Mouse (Mus musculus) embryo, embryonic 11.5 days (tissue): ENCODE measurements around the gene Ntsr2.

Source experiments
- DNase-seq: peaks from one replicate; pipeline ENCODE4 v3.0.0-alpha.2; 2012; ENCODE audit warnings: low read depth, low spot score

Gene Ntsr2

GRCm38 (mm10) chr12:16653332-16654093, at the start of gene Ntsr2:
Gene Ntsr2 (plus strand): TSS chr12:16653382.
- DNase-seq = peak; percentile 51

GRCm38 (mm10) chr12:16605624-16606023, 47.6 kb upstream of the Ntsr2 start:
- no peak for DNase-seq

- no peak for DNase-seq
Observed at GRCm38 (mm10) chr12:16610936-16611335, 42.2 kb upstream of the Ntsr2 start, which contains the start of gene Lpin1. Gene Lpin1 (minus strand): TSS chr12:16610966.

DNA sequence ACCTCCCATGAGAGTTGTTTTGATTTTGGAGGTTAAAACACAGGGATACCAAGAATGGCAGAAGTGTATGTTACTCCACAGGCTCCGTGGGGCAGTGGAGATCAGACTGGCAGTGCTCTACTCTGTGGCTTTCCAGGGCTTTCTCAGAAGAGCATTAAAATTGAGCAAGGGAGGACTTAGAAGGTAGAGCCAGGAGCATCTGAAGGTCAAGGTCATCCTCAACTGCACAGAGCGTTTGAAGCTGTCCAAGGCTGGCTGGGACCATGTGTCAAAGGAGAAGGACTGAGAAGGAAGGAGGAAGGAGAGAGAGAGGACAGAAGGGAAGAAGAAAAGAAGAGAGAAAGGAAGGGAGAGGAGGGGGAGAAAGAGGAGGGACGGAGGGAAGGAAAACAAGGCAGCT, 38.6 kb upstream of the Ntsr2 start:
- no peak for DNase-seq

DNA sequence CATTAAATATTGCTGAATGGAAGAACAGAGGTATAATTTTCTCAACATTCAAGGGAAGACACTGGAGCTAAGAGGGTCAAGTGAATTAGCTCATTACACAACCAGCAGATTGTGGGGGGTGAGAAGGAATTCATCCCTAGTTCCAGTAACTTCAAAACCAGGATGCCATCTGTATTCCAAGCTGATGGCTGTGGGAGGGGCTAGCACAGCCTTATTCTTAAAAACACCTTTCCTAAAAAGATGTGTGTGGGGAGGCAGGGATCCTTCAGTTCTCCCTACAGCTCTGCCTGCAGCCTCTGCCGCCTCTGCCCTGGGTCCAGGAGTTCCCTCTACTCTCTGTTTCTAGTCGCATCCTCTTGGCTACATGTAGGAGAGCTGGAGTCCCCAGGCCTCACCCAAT, 37.4 kb upstream of the Ntsr2 start:
- DNase-seq = no peak

DNA sequence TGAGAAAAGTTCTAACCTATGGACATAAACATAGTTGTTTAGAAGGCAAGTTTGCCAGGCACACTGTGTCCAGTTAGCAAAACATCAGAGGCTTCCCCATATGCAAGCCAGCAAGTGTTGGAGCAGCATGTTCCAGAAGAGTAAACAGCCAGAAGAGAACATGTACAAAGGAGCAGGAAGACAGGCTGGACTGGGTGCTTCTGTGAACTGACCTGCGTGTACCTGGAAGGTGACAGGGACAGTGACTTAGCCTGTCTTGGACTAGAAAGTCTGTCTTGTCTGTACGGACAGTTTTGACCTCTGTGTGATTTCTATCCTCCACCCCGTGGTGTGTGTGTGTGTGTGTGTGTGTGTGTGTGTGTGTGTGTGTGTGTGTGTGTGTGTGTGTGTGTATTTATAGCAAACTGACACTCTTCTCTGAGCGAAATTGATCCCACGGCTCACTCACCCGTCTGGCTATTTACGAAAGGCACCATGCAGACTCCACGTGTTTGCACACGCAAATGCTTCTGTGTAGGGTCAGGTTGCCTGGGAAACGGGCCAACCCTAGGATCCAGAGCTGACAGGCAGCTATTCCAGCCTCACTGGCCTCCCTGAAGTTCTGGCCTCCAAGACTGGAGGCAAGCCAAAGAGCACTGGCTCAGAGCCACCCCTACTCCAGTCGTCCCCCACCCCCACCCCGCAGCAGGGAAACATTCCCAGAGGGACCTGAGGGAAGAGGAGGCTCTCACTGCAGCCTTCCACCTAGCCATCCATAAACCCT, 34.5 kb upstream of the Ntsr2 start:
- DNase-seq = peak; percentile 14

DNA sequence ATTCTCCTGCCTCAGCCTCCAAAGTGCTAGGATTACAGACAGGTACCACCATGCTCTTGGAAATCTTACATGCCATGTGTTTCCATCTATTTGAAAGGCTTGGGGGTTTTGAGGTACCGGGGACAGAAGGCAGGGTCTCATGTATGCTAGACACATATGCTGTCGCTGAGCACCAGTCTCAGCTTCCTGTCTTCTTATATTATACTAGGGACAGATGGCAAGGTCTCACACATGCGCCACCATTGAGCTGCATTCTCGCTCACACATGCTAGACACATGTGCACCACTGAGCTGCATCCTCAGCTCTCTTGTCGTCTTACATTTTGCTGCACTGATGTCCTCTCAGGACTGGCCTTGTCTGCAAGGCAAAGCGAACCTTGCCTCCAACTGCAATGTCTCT, 33.7 kb upstream of the Ntsr2 start:
- no peak for DNase-seq

DNA sequence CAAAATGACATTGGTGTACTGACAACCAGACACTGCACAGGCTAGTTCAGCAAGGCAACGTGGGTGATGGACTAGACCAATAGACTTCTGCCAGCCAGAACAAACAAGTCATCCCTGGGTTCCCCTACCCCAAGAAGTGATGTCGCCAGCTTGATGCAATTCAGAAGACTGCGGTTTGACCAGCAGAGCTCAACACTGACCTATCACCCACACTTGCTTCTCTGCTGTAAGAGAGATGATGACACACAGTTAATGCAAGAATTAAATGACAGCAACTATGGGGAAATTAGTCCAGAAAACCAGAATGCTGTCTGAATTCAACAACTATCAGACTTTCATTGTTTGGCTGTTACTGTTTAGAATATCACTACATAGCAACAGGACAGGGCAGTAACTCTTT, 33.0 kb upstream of the Ntsr2 start:
- DNase-seq = no peak

- no peak for DNase-seq
Observed at GRCm38 (mm10) chr12:16630152-16630865, 22.9 kb upstream of the Ntsr2 start.

DNA sequence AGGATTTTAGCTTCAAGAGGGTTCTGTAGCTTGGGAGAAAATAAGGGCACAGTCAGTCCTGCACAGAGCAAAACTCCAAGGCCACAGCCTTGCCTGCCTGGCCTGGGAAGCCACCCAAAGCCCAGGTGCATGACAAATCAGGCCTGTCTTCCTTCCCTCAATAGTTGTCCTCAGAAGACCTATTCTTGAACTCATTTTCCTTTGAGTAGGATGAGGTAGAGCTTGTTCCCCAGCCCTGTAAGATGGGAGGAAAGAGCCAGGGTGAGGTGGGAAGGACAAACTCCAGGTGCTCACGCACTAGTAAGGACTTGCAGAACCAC, 22.4 kb upstream of the Ntsr2 start:
- no peak for DNase-seq

- no peak for DNase-seq
Observed at GRCm38 (mm10) chr12:16631423-16631822, 21.8 kb upstream of the Ntsr2 start.

DNA sequence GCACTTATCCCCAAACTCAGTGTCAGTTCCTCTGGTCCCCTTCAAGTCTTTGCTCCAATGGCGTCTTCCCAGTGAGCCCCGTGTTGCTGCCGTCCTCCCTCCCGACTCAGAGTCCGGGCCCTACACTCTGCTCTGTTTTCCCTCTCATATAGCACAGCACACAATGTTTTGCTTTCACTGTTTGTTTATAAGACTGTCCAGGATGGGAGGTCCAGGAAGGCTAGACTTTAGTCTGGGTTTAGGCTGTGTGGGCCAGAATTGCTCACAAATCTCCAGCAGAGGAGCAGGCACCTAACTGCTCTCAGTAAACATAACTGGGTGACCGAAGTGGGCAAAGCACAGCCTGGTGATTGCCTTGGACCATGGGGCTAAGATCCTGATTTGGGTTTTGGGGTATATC, 19.9 kb upstream of the Ntsr2 start:
- no peak for DNase-seq

DNA sequence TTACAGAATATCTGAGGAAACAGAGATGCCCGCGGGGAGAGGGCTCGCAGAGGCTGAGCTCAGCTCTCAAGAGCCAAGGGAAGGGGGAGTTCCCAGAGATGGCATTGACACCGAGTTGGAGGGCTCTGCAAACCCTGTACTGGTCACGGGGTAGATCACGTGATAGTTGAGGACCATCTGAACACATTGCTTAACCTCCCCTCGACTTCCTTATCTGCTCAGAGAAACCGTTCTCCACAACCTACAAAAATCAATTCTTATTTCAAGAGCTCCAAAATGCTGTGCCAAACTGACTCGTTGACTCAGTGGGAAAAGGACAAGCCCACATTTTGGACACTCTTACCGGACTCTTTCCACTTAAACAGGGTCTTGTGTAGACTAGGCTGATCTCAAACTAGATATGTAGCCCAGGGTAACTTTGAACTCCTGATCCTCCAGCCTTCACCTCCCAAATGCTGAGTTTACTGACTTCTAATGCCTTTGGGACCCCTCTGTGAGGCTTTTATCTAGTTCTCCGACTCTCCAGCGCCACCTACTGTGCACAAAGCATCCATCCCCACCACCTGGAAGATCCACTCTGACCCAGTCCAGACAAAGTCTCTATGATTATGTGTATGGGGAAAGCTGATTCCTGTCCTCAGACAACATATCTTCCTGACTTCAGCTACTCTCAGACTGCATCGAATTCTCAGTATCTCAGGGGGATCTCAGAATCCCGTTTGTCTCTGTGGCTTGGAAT, 18.9 kb upstream of the Ntsr2 start:
- DNase-seq = peak; percentile 51

DNA sequence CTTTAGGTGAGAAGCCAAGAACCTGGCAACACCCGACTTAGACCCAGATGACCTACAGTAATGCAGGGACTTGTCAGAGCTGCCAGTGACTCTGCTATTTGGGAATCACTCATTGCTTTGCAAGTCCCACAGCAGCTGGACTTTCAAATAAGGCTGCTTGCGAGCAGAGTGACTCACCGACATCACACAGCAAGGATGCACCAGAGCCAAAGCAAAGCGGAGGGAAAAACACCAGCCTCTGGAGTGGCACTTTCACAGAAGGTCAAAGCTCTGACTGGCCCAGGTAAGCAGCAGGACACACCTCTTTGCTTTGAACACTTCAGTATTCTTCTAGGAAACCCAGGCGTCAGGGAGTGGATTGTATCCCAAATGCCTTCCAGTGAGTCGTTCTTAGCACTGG, 17.4 kb upstream of the Ntsr2 start:
- DNase-seq = no peak

GRCm38 (mm10) chr12:16639078-16639771, 14.0 kb upstream of the Ntsr2 start:
- peak; percentile 16 for DNase-seq

GRCm38 (mm10) chr12:16640075-16640474, 13.1 kb upstream of the Ntsr2 start:
- DNase-seq = no peak

GRCm38 (mm10) chr12:16642000-16642399, 11.2 kb upstream of the Ntsr2 start:
- no peak for DNase-seq

DNA sequence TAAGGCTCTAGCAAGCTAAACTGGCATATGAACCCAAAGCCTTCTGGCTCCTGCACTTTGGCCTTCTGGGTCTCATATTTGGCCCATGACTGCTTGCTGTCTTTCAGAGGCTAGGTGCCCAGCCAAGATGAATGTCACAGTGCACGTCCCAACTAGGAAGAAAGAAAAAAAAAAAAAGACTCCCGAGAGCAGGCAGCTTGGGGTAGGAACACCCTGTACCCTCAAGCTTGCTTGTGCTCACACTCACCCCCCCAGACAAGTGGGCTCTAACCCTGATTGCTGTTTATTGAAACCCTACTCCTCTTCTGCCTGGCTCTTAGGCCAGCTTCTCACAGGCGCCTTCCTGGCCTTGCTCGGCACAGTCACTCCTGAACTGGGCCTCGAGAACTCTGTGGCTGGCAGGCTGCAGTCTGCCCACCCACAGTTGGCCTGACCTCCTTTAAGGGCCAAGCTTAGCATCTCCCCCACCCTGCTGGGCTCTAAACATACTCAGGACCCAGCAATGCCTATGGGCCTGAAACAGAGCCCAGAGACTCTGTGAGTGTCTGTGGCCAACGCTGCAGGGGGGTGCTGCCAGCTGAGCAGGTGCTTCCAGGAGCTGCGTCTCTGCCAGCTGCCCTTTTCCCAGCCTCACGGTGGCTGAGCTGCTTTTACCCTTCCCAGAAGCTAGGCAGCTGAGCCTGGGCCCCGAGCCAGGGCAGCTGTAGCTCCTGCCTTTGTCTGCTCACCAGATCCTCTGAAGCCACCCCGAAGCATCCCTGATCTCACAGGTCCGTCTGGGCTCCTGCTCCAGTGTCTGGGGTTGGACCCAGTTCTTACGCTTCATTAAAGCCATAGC, 9.5 kb upstream of the Ntsr2 start:
- DNase-seq = no peak

DNA sequence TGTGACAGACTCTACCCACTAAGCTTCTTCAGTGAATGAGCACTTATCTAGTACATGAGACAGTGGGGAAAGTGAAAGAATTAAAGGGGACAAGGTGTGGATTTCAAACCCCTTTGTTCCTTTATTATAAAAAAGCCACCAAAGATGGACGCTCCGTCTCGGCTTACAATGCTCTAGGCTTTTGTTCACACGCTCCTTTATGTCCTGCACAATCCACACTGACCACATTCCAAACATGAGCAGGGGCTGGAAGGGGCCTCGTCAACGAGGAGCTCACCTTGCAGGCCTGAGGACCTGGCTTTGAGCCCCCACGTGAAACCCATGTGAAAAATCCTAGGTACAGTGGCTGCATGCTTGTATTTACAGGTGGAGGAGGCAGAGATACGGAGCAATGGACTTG, 8.5 kb upstream of the Ntsr2 start:
- DNase-seq = no peak

- DNase-seq = no peak
Observed at GRCm38 (mm10) chr12:16646780-16647409, 6.3 kb upstream of the Ntsr2 start.
